Mouse (Mus musculus) cerebral cortex, adult 2 months (tissue): ENCODE measurements around the gene Kif1a.

Experiments used
- WGBS: fragments of 180-500 bp; shearing (Covaris S2); methylation state at CpG from one replicate; pipeline ENCODE4 v1.1.7; 2018; 5-methylcytosine and 5-hydroxymethylcytosine counted together

Kif1a gene

DNA sequence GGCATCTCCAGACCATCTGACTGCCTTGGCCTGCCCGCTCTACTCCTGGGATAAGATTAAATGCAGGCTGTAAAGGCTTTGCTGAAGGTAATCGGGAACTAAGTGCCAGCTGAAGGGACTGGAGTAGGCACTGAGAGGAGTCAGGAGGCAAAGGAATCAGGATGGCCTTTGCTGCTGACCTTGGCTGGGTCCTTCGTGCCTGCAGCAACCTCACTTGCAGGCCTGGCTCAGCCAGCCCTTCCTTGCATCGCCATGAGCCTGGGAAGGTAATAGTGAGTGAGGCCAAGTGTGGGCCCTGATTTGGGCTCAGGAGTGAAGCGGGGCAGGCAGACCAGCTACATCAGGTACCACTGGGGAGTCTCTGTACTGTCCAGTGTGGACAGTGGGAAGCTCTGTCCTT, 2.8 kb downstream of the Kif1a start:
- WGBS, result 50% methylated on average over 5 of the region's 5 CpGs

DNA sequence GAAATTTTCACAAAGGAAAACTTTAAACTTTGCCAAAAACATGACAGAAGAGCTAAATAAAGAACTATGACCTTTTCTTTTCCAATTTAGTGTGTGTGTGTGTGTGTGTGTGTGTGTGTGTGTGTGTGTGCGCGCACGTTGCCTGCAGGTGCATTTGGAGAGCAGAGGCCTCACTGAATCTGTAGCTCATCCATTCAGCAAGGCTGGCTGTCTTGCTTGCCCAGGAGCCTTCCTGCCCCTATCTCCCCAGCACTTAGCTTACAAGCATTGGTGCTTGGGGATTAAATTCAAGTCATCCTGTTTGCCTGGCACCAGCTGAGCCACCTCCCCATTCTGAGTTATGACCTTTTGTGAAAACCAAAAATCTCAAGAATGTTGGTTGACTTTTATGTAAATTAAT, 9.2 kb downstream of the Kif1a start:
- 39% methylated on average over 3 of the region's 3 CpGs for WGBS

DNA sequence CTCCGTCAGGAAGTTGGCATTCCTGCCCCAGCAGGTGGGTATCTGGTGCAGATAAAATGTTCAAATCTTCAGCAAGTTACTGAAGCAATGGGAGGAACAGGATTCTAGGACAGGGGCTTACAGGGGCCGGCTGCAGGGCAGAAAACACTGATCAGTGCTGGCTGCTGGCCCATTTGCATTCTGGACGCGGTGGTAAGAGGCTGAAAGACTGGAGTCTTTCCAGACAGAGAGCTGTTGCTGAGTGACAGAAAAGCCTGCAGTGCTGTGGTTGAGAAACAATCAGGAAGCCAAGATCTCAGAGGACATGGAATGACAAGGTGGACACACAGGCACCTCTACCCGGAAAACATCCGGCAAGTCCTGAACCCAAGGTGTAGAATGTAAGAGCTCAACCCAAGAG, 16.6 kb downstream of the Kif1a start:
- 16% methylated on average over 6 of the region's 6 CpGs for WGBS

DNA sequence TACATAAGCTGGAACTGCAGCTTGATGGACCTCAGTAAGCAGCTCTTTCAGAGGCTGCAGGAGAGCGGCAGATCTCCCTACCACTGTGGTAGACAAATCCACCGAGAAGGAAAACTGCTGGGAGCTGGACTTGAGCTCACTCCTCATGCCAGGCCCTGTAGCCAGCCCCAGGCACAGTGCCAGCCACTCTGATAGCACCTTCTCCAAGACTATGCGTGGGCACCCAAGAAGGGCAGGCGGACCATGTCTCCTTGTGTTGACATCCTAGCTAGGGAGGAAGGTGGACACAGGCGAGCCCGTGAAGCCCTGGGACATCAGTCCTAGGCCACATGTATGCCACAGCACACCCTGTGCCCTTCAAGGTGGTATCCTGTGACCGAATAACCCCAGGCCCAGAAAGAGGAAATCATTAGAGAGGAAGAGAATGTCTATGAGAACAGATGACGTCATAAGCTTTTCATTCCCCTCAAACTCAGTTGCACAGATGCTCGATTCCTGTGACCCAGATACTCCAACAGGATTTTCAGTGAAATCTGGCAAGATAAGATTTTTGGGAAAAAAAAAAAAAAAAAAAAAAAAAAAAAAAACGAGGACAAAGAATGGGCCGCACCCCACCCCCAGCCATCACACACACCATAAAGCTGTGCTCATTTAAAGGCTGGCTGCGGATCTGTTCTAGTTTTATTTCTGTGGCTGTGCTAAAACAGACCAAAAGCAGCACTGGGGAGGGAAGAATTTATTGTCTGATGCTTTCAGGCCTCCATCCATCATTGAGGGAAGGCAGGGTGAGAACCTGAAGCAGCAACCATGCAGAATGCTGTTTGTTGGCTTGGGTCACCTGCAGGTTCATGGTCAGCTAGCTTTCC, 18.1 kb downstream of the Kif1a start:
- WGBS, result 30% methylated on average over 12 of the region's 12 CpGs

DNA sequence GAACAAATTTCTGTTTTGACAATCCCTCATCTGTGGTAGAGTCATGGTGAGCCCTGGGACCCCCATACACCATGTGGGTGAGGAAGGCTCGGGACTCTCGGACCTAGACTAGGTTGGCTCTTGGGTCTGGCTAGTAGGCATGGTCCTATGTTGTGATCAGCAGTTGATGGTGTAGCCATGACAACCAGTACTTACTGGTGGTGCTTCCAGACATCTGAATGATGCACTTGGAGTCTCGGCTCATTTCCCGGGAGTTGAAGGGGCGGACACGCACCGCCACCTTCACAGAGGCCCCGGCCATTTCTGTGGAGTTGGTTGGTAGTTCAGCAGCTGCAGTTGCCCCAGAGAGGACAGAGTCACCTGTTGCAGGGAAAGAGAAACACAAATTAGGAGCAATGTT, 19.6 kb downstream of the Kif1a start:
- 37% methylated on average over 8 of the region's 8 CpGs for WGBS

DNA sequence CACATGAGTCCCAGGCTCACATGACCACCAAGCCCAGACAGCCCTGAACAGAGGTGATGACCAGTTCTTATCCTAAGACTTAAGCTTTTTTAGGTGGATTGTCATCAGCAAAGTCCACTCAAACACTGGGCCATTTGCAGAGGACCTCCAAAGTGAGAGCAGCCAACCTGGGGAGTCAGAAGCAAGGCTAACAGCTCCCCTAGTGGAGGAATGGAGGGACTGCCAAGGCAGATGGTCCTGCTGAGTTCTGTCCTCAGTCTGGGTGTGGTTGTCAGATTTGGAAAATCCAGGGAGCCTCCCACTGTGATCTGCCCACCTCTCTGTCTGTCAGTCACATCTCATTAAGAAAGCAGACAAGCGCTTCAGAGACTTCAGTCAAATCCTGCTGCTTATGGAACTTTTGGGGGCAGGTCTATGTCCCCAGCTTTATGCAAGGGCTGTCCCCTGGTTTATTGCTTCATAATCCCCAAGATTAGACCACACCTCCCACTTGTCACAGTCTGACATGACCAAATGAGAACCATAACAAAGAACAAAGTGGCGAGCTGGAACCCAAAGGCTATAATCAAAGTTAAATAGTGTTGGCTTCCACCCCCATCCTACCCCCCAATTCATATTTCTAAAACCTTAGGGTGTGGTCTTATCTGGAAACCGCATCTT, 20.7 kb downstream of the Kif1a start:
- 53% methylated on average over 3 of the region's 3 CpGs for WGBS

DNA sequence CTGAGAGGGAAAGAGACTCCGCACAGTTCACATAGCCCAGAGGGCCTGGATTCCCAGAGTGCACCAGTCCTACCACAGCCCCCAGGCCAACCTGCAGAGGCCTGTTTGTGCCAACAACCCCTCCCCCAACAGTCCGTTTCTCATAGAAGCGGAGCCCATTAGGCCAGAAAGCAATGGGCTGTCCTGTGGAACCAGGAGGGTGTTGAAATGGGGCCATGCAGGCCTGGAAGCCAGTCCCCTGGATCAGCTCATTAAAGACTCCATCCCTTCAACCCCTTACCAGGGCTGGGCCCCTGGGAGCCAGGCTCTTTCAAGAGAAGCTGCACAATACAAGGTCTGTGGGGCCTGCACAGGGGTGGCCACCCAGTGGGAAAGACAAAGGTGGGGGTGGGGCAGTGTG, 22.1 kb downstream of the Kif1a start:
- WGBS, result 44% methylated on average over 3 of the region's 3 CpGs

DNA sequence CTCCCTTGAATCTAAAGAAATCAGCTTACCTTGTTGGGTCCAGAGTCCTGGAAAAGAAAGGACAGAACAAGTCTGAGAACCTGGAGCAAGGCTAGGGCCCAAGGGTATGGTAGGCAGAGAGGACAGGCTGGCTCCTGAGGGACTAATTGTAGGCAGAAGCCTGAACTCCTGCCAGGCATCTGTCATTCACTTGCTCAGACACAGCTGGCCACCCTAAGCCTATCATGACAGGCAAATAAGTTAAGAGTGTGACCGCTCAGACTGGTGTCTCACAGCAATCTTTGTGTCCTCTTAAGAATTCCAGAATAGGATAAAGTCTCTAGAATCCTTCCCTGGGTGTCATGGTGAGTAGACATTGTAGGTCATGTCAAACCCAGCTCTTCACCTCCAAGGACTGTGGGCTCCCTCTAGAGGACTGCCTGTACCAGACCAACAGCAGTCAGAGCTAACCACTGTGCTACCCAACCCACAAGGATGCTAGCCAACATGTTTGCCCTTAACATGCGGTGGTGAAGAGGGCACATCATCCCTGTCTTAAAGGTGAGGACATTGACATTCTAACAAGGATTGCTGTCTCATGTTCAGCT, 29.4 kb downstream of the Kif1a start:
- WGBS, result 67% methylated on average over 2 of the region's 2 CpGs

DNA sequence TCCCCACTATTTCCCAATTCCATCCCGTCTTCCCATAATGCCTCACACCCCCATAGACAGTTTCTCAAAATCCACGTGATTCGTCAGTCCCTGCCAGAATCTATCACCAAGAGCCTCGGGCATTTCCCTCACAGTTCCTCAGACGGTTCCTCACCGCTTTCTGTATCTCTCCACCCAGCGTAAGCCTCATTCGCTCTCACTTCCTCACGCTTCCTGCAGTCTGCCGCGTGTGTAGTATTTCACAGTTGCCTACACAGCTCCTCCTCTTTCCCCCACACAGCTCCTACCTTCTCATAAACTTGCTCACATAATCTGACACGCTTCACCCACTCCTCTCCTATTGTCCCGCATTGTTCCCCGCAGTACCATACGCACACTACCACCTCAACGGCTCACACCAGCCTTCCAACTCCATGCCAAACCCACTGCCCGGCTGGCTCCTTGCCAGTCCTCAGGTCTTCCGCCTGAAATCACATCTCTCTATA, 30.2 kb downstream of the Kif1a start:
- WGBS, result 28% methylated on average over 18 of the region's 18 CpGs

DNA sequence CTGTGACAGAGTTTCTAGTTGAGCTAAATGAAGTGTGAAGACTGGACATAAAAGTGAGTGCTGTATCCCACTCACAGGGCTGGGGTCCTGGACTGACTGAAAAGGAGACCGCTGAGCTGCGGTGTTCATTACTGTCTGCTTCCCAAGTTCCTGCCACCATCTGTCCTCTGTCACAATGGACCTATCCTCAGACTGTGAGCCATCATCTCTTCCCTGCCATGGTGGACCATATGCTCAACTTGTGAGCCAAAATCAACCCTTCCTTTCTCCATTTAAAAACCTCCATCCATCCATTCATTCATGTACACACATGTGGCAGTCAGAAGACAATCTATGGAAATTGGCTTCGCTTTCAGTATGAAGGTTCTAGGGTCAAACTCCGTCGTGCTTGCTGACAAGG, 30.9 kb downstream of the Kif1a start:
- WGBS, result 56% methylated on average over 5 of the region's 5 CpGs

DNA sequence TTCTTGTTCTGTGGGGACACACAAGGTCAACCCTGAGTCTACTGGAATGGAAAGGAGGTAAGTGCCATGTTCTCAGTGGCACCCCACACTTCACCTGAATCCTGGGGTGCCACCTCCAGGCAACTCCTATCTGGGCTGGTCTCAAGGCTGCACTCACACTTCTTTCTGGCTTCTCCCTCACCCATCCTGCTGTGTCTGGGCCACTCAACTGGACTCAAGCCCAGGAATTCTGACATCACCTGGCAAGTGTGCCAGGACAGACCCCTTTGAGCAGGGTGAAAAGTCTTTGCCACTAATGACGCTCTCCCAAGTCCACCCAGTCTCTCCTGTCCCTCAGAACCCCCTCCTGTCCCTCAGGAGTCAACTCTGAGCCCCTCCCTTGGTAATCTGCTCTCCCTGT, 33.2 kb downstream of the Kif1a start:
- 55% methylated on average over 1 of the region's 1 CpGs for WGBS

DNA sequence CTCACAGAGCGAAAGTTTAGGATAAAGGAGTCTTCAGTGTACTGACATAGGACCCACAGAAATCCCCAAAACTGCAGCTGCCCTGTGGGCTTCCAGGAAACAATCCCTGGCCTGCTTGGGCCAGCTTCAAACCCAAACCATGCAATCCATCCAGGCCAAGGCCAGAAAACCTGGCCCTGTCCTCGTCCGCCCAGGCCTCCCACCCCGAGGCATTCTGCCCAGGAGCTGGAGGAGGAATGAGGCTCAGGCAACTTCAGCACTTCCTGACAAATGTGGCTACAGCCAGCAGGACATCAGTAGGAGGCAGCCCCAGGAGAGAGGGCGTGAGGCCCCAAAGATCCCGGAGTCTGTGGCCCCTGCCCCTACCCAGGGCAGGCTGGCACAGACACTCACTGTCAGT, 36.1 kb downstream of the Kif1a start:
- 47% methylated on average over 6 of the region's 6 CpGs for WGBS

DNA sequence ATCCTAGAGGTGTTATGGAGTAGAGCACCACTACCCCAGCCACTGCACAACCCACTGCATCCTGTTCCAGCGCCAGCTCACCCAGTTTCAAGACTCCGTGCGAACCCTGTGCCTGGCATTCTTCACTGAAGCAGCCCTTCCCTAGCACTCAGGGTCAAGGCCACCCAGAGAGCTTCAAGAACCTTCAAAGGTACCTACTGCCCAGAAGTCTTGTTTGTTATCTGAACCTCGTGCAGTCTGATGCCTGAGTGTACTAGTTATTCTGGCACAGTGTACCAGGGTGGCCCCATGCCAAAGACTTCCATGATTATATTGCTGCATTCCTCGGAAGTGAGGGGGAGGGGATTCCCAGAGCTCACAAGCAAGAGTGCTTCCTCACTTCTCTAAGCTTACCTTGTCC, 38.1 kb downstream of the Kif1a start:
- WGBS, result 24% methylated on average over 5 of the region's 5 CpGs

DNA sequence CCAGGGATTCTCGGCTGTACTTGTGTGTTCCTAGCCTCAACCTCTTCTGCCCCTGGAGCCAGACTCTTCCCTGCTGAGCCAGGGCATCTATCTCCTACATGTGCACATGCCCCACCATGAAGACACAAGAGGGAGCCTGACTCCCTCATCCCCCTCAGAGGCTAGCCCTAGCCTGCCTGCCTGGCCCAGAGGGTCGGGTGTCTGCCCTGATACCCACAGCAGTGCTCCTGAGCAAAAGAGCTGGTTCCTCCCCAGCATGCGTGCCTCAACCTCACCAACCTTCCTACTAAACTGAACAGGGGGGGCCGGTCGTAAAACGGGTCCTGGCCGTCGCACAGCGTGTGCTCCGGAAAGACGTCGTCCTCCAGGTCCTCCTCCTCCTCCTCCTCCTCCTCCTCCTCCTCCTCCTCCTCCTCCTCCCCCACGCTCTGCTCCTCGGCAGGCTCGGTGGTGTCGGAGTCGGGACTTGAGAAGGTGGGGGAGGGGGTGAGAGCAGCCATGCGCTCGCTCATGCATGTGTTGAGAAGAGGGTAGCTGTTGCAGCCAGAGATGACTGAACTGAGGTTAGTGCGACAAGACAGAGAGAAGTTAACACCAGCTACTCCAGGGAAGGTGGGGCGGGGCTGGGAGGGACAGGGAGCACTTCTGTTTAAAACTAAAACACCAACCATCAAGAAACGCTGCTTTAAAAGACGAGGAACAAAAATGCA, 50.5 kb downstream of the Kif1a start:
- WGBS, result 37% methylated on average over 22 of the region's 23 CpGs

DNA sequence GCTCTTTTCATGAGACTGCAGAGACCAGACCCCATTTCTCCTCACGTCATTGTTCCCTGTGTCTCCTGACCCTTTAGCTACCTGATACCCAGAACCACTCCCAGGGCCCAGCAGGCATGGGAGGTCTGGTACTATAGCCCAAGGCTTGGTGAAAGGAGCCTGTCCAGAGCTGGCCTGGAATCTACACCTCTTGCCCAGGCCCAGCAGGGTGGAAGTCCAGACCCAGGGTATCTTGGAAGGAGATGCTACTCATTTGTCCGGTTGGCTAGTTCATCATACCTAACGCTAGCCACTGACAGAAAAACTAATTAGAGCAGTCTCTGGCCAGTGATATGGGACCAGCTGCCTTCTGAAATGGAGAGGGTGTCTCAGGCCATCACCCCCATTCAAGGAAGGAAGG, 51.7 kb downstream of the Kif1a start:
- whole genome bisulfite sequencing, result 77% methylated on average over 3 of the region's 3 CpGs

DNA sequence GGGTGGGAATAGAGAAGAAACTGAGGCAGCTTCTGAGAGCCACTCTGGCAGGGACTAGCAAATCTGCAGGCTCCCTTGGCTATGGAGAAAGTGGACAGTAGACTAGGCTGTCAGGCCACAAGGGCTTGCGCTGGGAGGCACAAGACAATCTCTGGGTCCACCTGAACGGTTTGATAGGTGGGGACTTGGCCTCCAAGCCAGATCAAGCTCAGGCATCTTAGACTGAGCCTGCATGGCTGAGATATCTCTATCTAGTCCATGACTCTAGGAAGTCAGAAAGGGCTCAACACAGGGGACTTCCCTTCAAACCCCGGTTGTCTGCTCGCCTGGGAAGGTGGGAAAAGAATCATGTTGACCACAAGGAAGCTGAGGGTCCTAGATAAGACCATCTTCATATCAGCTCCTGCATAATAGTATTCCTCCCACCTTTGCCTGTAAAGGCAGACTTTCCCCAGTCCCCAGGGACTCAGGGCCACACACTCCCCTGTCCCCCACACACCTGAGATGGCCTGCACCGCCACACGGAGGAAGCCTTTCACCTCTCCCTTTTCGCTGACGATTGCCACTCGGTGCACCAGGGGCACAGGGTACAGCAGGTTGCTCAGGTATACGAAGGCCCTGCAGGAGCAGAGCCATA, 55.5 kb downstream of the Kif1a start:
- WGBS, result 91% methylated on average over 10 of the region's 10 CpGs

DNA sequence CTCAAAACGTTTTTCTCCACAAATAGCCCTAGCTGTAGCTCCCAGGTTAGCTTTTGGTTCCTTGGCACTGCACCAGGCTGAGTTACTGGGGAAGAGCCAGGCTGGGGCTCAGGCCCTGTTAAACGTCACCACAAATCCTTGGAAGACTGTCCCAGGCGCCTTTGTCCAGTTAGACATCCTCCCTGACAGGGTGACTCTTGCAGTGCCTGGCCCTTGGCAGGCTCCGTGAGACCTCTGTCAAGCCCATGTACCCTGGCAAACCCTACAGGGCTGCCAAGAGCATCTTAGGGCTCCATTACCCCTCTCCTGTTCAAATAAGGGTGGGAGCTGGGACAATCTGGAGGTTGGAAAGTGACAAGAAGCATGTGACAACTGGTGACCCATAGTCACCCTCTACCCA, 65.8 kb downstream of the Kif1a start:
- WGBS, result 39% methylated on average over 4 of the region's 4 CpGs

DNA sequence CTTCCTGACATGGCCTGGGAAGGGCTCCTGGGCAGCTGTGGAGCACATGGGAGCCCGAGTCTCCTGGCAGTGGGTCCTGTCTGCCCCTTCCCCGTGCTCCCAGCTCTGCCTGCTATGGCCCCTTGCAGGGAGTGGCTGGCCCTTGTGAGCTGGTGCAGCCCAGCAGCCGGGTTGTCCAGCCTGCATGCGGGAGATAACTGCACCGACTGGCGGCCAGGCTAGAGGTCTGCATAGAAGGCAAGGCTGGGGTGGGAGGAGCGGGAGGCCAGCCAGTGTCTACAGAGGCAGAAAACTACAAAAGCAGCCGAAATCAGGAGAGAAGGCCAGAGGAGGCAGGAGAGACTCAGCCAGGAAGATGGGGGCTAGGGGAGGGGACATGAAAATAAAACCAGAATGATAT, 67.8 kb downstream of the Kif1a start:
- WGBS, result 65% methylated on average over 8 of the region's 8 CpGs

DNA sequence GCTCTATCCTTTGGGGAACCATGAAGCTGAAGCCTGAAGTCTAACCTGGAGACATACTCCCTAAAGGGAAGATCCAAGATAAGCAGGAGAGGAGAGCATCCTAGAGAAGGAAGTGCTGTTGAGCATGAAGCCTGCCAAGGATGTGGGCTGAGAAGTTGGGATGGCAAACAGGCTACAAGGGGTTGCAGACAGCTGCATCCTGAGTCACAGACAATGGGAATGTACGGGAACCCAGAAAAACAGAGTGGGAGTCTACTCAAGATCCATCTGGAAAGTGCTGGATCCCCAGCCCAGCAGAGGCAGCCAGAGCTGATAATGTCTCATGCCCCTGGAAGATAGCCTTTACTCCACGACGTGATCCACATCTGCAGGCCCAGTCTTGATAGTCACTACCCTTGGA, 70.6 kb downstream of the Kif1a start:
- WGBS, result 49% methylated on average over 3 of the region's 3 CpGs

DNA sequence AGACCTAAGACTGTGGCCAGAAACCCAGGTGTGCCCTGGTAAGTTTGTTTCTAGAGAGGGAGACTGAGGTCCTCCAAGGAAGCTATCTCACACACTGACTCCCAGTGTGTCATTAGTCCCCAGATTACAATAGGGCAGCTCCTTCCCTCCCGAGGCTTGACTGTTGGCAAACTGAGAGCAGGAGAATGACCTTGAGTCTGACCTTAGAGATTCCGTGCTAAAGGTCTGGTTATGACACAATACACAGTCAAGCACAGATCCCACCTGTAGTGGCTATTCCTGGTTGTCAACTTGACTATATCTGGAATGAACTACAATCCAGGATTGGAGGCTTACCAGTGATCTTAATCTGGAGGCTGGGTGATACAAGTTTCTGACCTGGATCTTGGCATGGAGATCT, 71.7 kb downstream of the Kif1a start:
- WGBS, result 79% methylated on average over 2 of the region's 2 CpGs

DNA sequence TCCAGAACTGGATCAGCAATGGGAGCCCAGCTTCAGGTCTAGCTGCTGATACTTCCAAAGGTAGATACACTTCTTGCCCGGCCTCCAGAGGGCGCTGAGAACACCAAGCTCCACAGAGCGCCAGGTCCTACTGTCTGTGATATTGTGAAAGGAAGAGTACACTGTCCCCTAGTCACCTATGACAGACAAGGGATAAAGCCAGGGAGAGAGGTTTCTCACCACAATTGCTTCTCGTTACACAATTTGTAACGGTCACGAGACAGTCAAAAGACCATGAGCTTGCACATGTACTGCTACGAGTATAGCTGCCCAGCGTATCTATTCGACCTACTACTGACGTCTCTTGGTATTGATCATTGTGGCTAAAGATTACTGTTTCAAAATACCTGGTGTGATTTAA, 72.4 kb downstream of the Kif1a start:
- 94% methylated on average over 10 of the region's 10 CpGs for WGBS

DNA sequence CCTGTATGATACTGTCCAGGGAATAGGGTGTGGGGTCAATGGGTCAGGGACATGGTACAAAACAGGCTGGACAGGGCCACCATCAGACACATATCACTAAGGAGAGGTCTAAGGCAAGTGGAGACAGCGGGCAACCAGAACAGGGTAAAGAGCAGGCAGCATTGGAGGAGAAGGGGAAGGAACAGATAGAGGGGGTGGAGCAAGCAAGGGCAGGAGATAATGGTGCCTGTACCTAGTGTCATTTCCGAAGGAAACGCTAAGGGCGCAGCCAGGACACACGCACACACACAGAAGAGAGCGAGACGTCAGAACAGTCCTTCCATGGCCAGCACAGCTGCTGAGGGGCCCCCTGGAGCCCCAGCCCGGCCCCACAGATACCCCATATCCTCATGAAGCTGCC, 75.2 kb downstream of the Kif1a start:
- WGBS, result 80% methylated on average over 8 of the region's 8 CpGs
